Mouse (Mus musculus): ENCODE results near the gene Alg9. TPM values are rescaled to one million over a fixed set of nuclear protein-coding genes. Genes with fewer than 3 reads are reported as not detected.
A peak's percentile ranks its signal among the peaks of the same experiment; 100 is the strongest.

The Alg9 gene
- polyA plus RNA-seq, 1 experiment from 2014 or later = 36.7 TPM

GRCm38 (mm10) chr9:50742744-50743143, 32.1 kb upstream of the Alg9 start:
- H3K4me3 ChIP-seq (replicated peaks) = no peak overlapping the region

GRCm38 (mm10) chr9:50745806-50746205, 29.0 kb upstream of the Alg9 start:
- H3K9me3 ChIP-seq = no peaks in the 10 kb centered on the region
- peak overlapping the region; percentile 40; the same call in 1 of the 2 replicates for H3K9ac ChIP-seq
- H3K27me3 ChIP-seq (replicated peaks) = no peaks in the 10 kb centered on the region
- peak; percentile 63 for ATAC-seq (ENCODE audit: insufficient read depth, low FRiP score, low read depth)
- H3K27ac ChIP-seq = peak overlapping the region; percentile 83
- H3K36me3 ChIP-seq = no peaks in the 10 kb centered on the region
- peak overlapping the region; percentile 49 for H3K4me3 ChIP-seq (replicated peaks)
- peak overlapping the region; percentile 61 for H3K4me2 ChIP-seq
- no peaks in the 10 kb centered on the region for H3K4me1 ChIP-seq
- 15% methylated on average over 7 of the region's 7 CpGs for WGBS

More at GRCm38 (mm10) chr9:50742744-50743143, 32.1 kb upstream of the Alg9 start:
- Histone ChIP-seq H3K9ac (no peak overlapping the region), H3K4me2 (no peak overlapping the region), H3K9me3 (no peaks in the 10 kb centered on the region), H3K27me3 (replicated peaks) (no peaks in the 10 kb centered on the region), H3K36me3 (no peaks in the 10 kb centered on the region), H3K4me1 (no peaks in the 10 kb centered on the region), H3K27ac (no peak overlapping the region)
- no peak for ATAC-seq (ENCODE audit: insufficient read depth, low FRiP score, low read depth)
- 67% methylated on average over 2 of the region's 2 CpGs for WGBS

- no peaks in the 10 kb centered on the region for H3K4me1 ChIP-seq
- ATAC-seq (ENCODE audit: insufficient read depth, low FRiP score, low read depth) = peak; percentile 83
- peak within 1 kb of the TSS; percentile 61 for H3K4me2 ChIP-seq
- no peaks in the 10 kb centered on the region for H3K9me3 ChIP-seq
- peak within 1 kb of the TSS; percentile 83 for H3K27ac ChIP-seq
- peak within 1 kb of the TSS; percentile 40; the same call in 1 of the 2 replicates for H3K9ac ChIP-seq
- no peaks in the 10 kb centered on the region for H3K27me3 ChIP-seq (replicated peaks)
- 2% methylated on average over 19 of the region's 19 CpGs for WGBS
- H3K4me3 ChIP-seq (replicated peaks) = peak within 1 kb of the TSS; percentile 49
- H3K36me3 ChIP-seq = no peaks in the 10 kb centered on the region
These were observed 28.6 kb upstream of the Alg9 start, which contains the start of gene 2310030G06Rik for GRCm38 (mm10) chr9:50746214-50746677. TSS of gene 2310030G06Rik (minus strand) at chr9:50746536.

- ATAC-seq (ENCODE audit: insufficient read depth, low FRiP score, low read depth) = no peak
- H3K4me1 ChIP-seq = peaks cover 11% of the 10 kb centered on the region
- H3K9me3 ChIP-seq = no peaks in the 10 kb centered on the region
- no peak overlapping the region for H3K4me3 ChIP-seq (replicated peaks)
- H3K9ac ChIP-seq = no peak overlapping the region
- 73% methylated on average over 6 of the region's 6 CpGs for WGBS
- no peak overlapping the region for H3K4me2 ChIP-seq
- H3K27me3 ChIP-seq (replicated peaks) = no peaks in the 10 kb centered on the region
- H3K36me3 ChIP-seq = no peaks in the 10 kb centered on the region
- no peak overlapping the region for H3K27ac ChIP-seq
These were observed 24.1 kb upstream of the Alg9 start for GRCm38 (mm10) chr9:50750706-50751105.

- Histone ChIP-seq H3K27me3 (replicated peaks) (no peaks in the 10 kb centered on the region), H3K27ac (peak within 1 kb of the TSS; percentile 65; the same call in 1 of the 2 replicates), H3K4me2 (peak within 1 kb of the TSS; percentile 36; the same call in 1 of the 2 replicates), H3K4me3 (replicated peaks) (no peak within 1 kb of the TSS), H3K4me1 (peaks cover 11% of the 10 kb centered on the region), H3K9ac (no peak within 1 kb of the TSS), H3K36me3 (no peaks in the 10 kb centered on the region), H3K9me3 (no peaks in the 10 kb centered on the region)
- ATAC-seq (ENCODE audit: insufficient read depth, low FRiP score, low read depth) = no peak; the same call in 1 of the 2 replicates
- 72% methylated on average over 22 of the region's 22 CpGs for WGBS
These were observed 23.5 kb upstream of the Alg9 start, which contains the start of gene Cryab for GRCm38 (mm10) chr9:50751323-50751722. TSS of gene Cryab (plus strand) at chr9:50751325.

- Histone ChIP-seq H3K36me3 (no peaks in the 10 kb centered on the region), H3K4me2 (peak within 1 kb of the TSS; percentile 36), H3K9ac (no peak within 1 kb of the TSS), H3K4me3 (replicated peaks) (peak within 1 kb of the TSS; percentile 24; the same call in 1 of the 2 replicates), H3K9me3 (no peaks in the 10 kb centered on the region), H3K4me1 (peaks cover 11% of the 10 kb centered on the region), H3K27me3 (replicated peaks) (no peaks in the 10 kb centered on the region), H3K27ac (peak within 1 kb of the TSS; percentile 65; the same call in 1 of the 2 replicates)
- 71% methylated on average over 14 of the region's 14 CpGs for WGBS
- peak; percentile 50; the same call in 1 of the 2 replicates for ATAC-seq (ENCODE audit: insufficient read depth, low FRiP score, low read depth)
These were observed 22.7 kb upstream of the Alg9 start, which contains the start of gene Hspb2 for GRCm38 (mm10) chr9:50752054-50752602. TSS of gene Hspb2 (minus strand) at chr9:50752354.

- Histone ChIP-seq H3K27ac (peak overlapping the region; percentile 65; the same call in 1 of the 2 replicates), H3K4me1 (peaks cover 11% of the 10 kb centered on the region), H3K4me2 (peak overlapping the region; percentile 36), H3K9ac (no peak overlapping the region), H3K36me3 (no peaks in the 10 kb centered on the region), H3K27me3 (replicated peaks) (no peaks in the 10 kb centered on the region), H3K9me3 (no peaks in the 10 kb centered on the region), H3K4me3 (replicated peaks) (peak overlapping the region; percentile 24; the same call in 1 of the 2 replicates)
- peak; percentile 66; the same call in 1 of the 2 replicates for ATAC-seq (ENCODE audit: insufficient read depth, low FRiP score, low read depth)
- WGBS = 61% methylated on average over 17 of the region's 17 CpGs
These were observed 21.8 kb upstream of the Alg9 start for GRCm38 (mm10) chr9:50752784-50753615.

- no peaks in the 10 kb centered on the region for H3K36me3 ChIP-seq
- H3K9ac ChIP-seq = no peak overlapping the region
- H3K4me1 ChIP-seq = peaks cover 11% of the 10 kb centered on the region
- H3K27ac ChIP-seq = no peak overlapping the region
- H3K27me3 ChIP-seq (replicated peaks) = no peaks in the 10 kb centered on the region
- H3K9me3 ChIP-seq = no peaks in the 10 kb centered on the region
- ATAC-seq (ENCODE audit: insufficient read depth, low FRiP score, low read depth) = no peak
- peak overlapping the region; percentile 36 for H3K4me2 ChIP-seq
- peak overlapping the region; percentile 24; the same call in 1 of the 2 replicates for H3K4me3 ChIP-seq (replicated peaks)
- 39% methylated on average over 7 of the region's 7 CpGs for WGBS
These were observed 20.9 kb upstream of the Alg9 start for GRCm38 (mm10) chr9:50753947-50754346.

- no peak overlapping the region for H3K9ac ChIP-seq
- 57% methylated on average over 5 of the region's 5 CpGs for WGBS
- H3K27me3 ChIP-seq (replicated peaks) = no peaks in the 10 kb centered on the region
- H3K27ac ChIP-seq = no peak overlapping the region
- H3K9me3 ChIP-seq = no peaks in the 10 kb centered on the region
- no peaks in the 10 kb centered on the region for H3K36me3 ChIP-seq
- H3K4me3 ChIP-seq (replicated peaks) = no peak overlapping the region
- no peak overlapping the region for H3K4me2 ChIP-seq
- H3K4me1 ChIP-seq = peaks cover 7% of the 10 kb centered on the region
- no peak for ATAC-seq (ENCODE audit: insufficient read depth, low FRiP score, low read depth)
These were observed 18.1 kb upstream of the Alg9 start for GRCm38 (mm10) chr9:50756711-50757110.

- Histone ChIP-seq H3K9me3 (no peaks in the 10 kb centered on the region), H3K4me2 (no peak overlapping the region), H3K27me3 (replicated peaks) (no peaks in the 10 kb centered on the region), H3K9ac (no peak overlapping the region), H3K27ac (no peak overlapping the region), H3K4me3 (replicated peaks) (no peak overlapping the region), H3K36me3 (no peaks in the 10 kb centered on the region), H3K4me1 (no peaks in the 10 kb centered on the region)
- WGBS = 59% methylated on average over 6 of the region's 6 CpGs
- no peak for ATAC-seq (ENCODE audit: insufficient read depth, low FRiP score, low read depth)
These were observed 13.1 kb upstream of the Alg9 start for GRCm38 (mm10) chr9:50761520-50762243.

GRCm38 (mm10) chr9:50763331-50763730, 11.5 kb upstream of the Alg9 start:
- H3K4me2 ChIP-seq = no peak overlapping the region
- WGBS = 49% methylated on average over 1 of the region's 1 CpGs
- ATAC-seq (ENCODE audit: insufficient read depth, low FRiP score, low read depth) = no peak
- no peak overlapping the region for H3K4me3 ChIP-seq (replicated peaks)
- no peaks in the 10 kb centered on the region for H3K36me3 ChIP-seq
- H3K9ac ChIP-seq = no peak overlapping the region
- no peaks in the 10 kb centered on the region for H3K27me3 ChIP-seq (replicated peaks)
- H3K27ac ChIP-seq = no peak overlapping the region
- 0 out of 2 replicates have a peak, but pooled peaks cover 5% of the 10 kb centered on the region for H3K4me1 ChIP-seq
- H3K9me3 ChIP-seq = no peaks in the 10 kb centered on the region
